Mouse (Mus musculus): ENCODE results near the gene Csrnp2.

DNA sequence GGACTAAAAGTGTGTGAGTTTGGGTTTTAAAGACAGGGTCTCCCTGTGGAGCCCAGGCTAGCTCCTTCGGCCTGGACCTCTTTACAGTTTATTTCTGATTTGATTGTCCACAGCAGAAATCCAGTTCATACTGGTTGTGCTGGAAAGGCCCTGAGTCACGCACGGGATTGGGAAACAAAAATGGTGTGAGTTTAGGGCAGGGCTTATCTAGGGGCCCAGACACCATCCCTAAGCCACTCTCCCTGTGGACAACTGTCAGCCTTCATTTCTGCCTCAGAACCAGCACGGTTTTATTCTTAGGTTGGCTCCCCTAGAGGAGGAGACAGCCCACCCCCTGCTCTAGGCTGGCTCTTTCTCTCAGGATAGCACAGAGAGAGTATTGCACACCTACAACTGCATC lies 62.1 kb downstream of the Csrnp2 start:
- TF ChIP-seq POLR2A (IDR thresholded peaks at IDR 0.05; ENCODE audit: low read depth, low read length) (no peak), MAZ (IDR thresholded peaks at IDR 0.05; ENCODE audit: low read depth, low read length) (no peak), CHD1 (IDR thresholded peaks at IDR 0.05; ENCODE audit: low read depth, low read length) (no peak), GABPA (IDR thresholded peaks at IDR 0.05; ENCODE audit: insufficient replicate concordance, low read depth, low read length) (no peak), CTCF (conservative IDR thresholded peaks at IDR 0.05 in 1 of 2, IDR thresholded peaks at IDR 0.05 in 1 of 2; ENCODE audit: low read depth in 2 of 2, low read length in 2 of 2) (no peak), ZMIZ1 (IDR thresholded peaks at IDR 0.05; ENCODE audit: low read depth, low read length) (no peak)

Measured in CH12.LX (cell line).